ENCODE assay signal across 10 mouse cellular contexts in genomic region chr16:18386451-18386850, GRCm38 (mm10). TPM values are rescaled to one million over a fixed set of nuclear protein-coding genes. Genes with fewer than 3 reads are reported as not detected.
A peak's percentile ranks its signal among the peaks of the same experiment; 100 is the strongest.
DNase-seq lines count a peak whose midpoint lies in the region; ATAC-seq and TF ChIP-seq lines count a peak whose summit lies in the region.
"Had no signal": no experiment of that assay in that cellular context is flagged by ENCODE, and none has a peak within 500 bp of the region (broad histone marks: within the 10 kb centered on the region; RNA-seq: fewer than 3 reads in every experiment).

No protein-coding gene starts in this region.

- H3K9me3 ChIP-seq in hindbrain, embryonic 10.5 days = no peaks in the 10 kb centered on the region
- H3K9me3 ChIP-seq in hindbrain, embryonic 11.5 days (ENCODE audit: control insufficient read depth, low read length) = no peaks in the 10 kb centered on the region
- H3K9me3 ChIP-seq: embryonic facial prominence, embryonic 13.5 days had no signal

- no peak overlapping the region for H3K4me3 ChIP-seq in hindbrain, embryonic 10.5 days
- no peak overlapping the region for H3K4me3 ChIP-seq in hindbrain, embryonic 11.5 days (ENCODE audit: low read depth, low read length)
- H3K4me3 ChIP-seq in testis, adult 2 months (ENCODE audit: control insufficient read depth, low read depth, low read length) = no peak overlapping the region
- no peak overlapping the region for H3K4me3 ChIP-seq in small intestine, adult 2 months (ENCODE audit: low read depth, low read length)
- H3K4me3 ChIP-seq: embryonic facial prominence, embryonic 13.5 days had no signal

- no peak for ATAC-seq in hindbrain, embryonic 11.5 days (ENCODE audit: low FRiP score)

- TF ChIP-seq POLR2A in testis, adult 2 months (IDR thresholded peaks at IDR 0.05; ENCODE audit: control insufficient read depth, low read depth, low read length) = no peak
- no peak for TF ChIP-seq POLR2A in small intestine, adult 2 months (IDR thresholded peaks at IDR 0.05; ENCODE audit: low read depth, low read length)

- H3K27ac ChIP-seq in hindbrain, embryonic 10.5 days = peak overlapping the region; percentile 85
- no peak overlapping the region for H3K27ac ChIP-seq in hindbrain, embryonic 11.5 days (ENCODE audit: low read depth, low read length)
- H3K27ac ChIP-seq in testis, adult 2 months (ENCODE audit: control insufficient read depth, insufficient read depth, low read depth, low read length) = peak overlapping the region; percentile 38; the same call in 1 of the 2 replicates
- H3K27ac ChIP-seq in small intestine, adult 2 months (ENCODE audit: insufficient read depth, low read depth, low read length) = peak overlapping the region; percentile 21
- H3K27ac ChIP-seq: embryonic facial prominence, embryonic 13.5 days had no signal

- H3K4me1 ChIP-seq in hindbrain, embryonic 10.5 days (replicated peaks) = peaks cover 98% of the 10 kb centered on the region
- peaks cover 26% of the 10 kb centered on the region for H3K4me1 ChIP-seq in hindbrain, embryonic 11.5 days (replicated peaks; ENCODE audit: control insufficient read depth, insufficient read depth, low read length)
- no peaks in the 10 kb centered on the region; the same call in none of the 2 replicates for H3K4me1 ChIP-seq in testis, adult 2 months (ENCODE audit: control insufficient read depth, insufficient read depth, low read length)
- peaks cover 10% of the 10 kb centered on the region; the same call in 1 of the 2 replicates for H3K4me1 ChIP-seq in small intestine, adult 2 months (ENCODE audit: control insufficient read depth, insufficient read depth, insufficient read length, low read length)

- H3K27me3 ChIP-seq in hindbrain, embryonic 10.5 days (ENCODE audit: insufficient read depth, poor library complexity, severe bottlenecking) = no peaks in the 10 kb centered on the region
- H3K27me3 ChIP-seq in hindbrain, embryonic 11.5 days (ENCODE audit: control insufficient read depth, insufficient read depth, low read length) = no peaks in the 10 kb centered on the region
- H3K27me3 ChIP-seq in testis, adult 2 months (ENCODE audit: control insufficient read depth, insufficient read depth, low read length) = no peaks in the 10 kb centered on the region
- no peaks in the 10 kb centered on the region for H3K27me3 ChIP-seq in small intestine, adult 2 months (ENCODE audit: control insufficient read depth, insufficient read depth, low read length)
- H3K27me3 ChIP-seq: embryonic facial prominence, embryonic 13.5 days had no signal

- H3K36me3 ChIP-seq in hindbrain, embryonic 10.5 days = no peaks in the 10 kb centered on the region
- no peaks in the 10 kb centered on the region for H3K36me3 ChIP-seq in hindbrain, embryonic 11.5 days (ENCODE audit: control insufficient read depth, insufficient read depth, low read length)
- H3K36me3 ChIP-seq in testis, adult 2 months (ENCODE audit: control insufficient read depth, insufficient read depth, low read length) = no peaks in the 10 kb centered on the region
- no peaks in the 10 kb centered on the region for H3K36me3 ChIP-seq in small intestine, adult 2 months (ENCODE audit: control insufficient read depth, insufficient read depth, low read length)
- H3K36me3 ChIP-seq: embryonic facial prominence, embryonic 13.5 days had no signal

- no peak overlapping the region for H3K4me2 ChIP-seq in hindbrain, embryonic 11.5 days (replicated peaks; ENCODE audit: low read depth, low read length)
- H3K4me2 ChIP-seq: embryonic facial prominence, embryonic 13.5 days; lung, embryonic 14.5 days had no signal

- WGBS in hindbrain, embryonic 10.5 days = 79% methylated on average over 7 of the region's 7 CpGs
- 78% methylated on average over 7 of the region's 7 CpGs for WGBS in hindbrain, embryonic 11.5 days
- 75% methylated on average over 7 of the region's 7 CpGs for WGBS in small intestine, adult 2 months

- no peak for DNase-seq in hindbrain, embryonic 10.5 days (ENCODE audit: low spot score)
- DNase-seq in hindbrain, embryonic 11.5 days (ENCODE audit: low spot score) = no peak
- no peak for DNase-seq in testis, postnatal 10 days (ENCODE audit: low spot score)
- DNase-seq in gastrocnemius, adult 18-20 months (ENCODE audit: low spot score) = peak; percentile 65
- DNase-seq in thymus, postnatal 10 days (ENCODE audit: low spot score in 2 of 2) = no peak
- no peak for DNase-seq in right cerebral cortex, adult 2 months (ENCODE audit: low spot score in 2 of 2)
- DNase-seq: lung, embryonic 14.5 days had no signal

- no peak overlapping the region for H3K9ac ChIP-seq in hindbrain, embryonic 11.5 days (ENCODE audit: low read depth, low read length)
- H3K9ac ChIP-seq: lung, embryonic 14.5 days had no signal

- no peak for TF ChIP-seq CTCF in testis, adult 2 months (IDR thresholded peaks at IDR 0.05; ENCODE audit: control insufficient read depth, insufficient read depth, insufficient replicate concordance, low read depth, low read length)
- no peak for TF ChIP-seq CTCF in small intestine, adult 2 months (IDR thresholded peaks at IDR 0.05; ENCODE audit: extremely low read depth, insufficient read length, insufficient replicate concordance, low read depth, low read length)

RNA-seq across cellular contexts. Expression of gene Arvcf, which starts 38.5 kb away (rescaled TPM):
- polyA plus RNA-seq in hindbrain, embryonic 10.5 days (2016; fragmentation: Nextera tagmentation; extraction: Ambion mirVana) = 99.5 and 115 TPM in 2 replicates
- polyA plus RNA-seq in hindbrain, embryonic 11.5 days (2014; fragmentation: Nextera tagmentation; extraction: Ambion mirVana) = 59.2 and 62.0 TPM in 2 replicates
- 7.8 and 10.9 TPM in 2 replicates for polyA plus RNA-seq in testis, adult 2 months (2012; rRNA removed)
- total RNA-seq in gastrocnemius, adult 18-20 months (2021) = 1 to 10 TPM; 7.7 to 8.4 TPM
- 10.7 and 17.1 TPM in 2 replicates for polyA plus RNA-seq in small intestine, adult 2 months (2012; rRNA removed)

RNA-seq across cellular contexts. Expression of gene Tango2, which starts 38.5 kb away (rescaled TPM):
- polyA plus RNA-seq in hindbrain, embryonic 10.5 days (2016; fragmentation: Nextera tagmentation; extraction: Ambion mirVana) = 45.5 and 52.8 TPM in 2 replicates
- polyA plus RNA-seq in hindbrain, embryonic 11.5 days (2014; fragmentation: Nextera tagmentation; extraction: Ambion mirVana) = 51.3 and 54.0 TPM in 2 replicates
- polyA plus RNA-seq in testis, adult 2 months (2012; rRNA removed) = 10.9 and 11.6 TPM in 2 replicates
- 10 to 100 TPM; 42.5 to 54.5 TPM for total RNA-seq in gastrocnemius, adult 18-20 months (2021)
- polyA plus RNA-seq in small intestine, adult 2 months (2012; rRNA removed) = 32.2 and 78.0 TPM in 2 replicates

RNA-seq across cellular contexts. Expression of gene Txnrd2, which starts 39.7 kb away (rescaled TPM):
- polyA plus RNA-seq in hindbrain, embryonic 10.5 days (2016; fragmentation: Nextera tagmentation; extraction: Ambion mirVana) = 30.5 and 34.7 TPM in 2 replicates
- polyA plus RNA-seq in hindbrain, embryonic 11.5 days (2014; fragmentation: Nextera tagmentation; extraction: Ambion mirVana) = 22.2 and 23.8 TPM in 2 replicates
- 4.3 and 4.5 TPM in 2 replicates for polyA plus RNA-seq in testis, adult 2 months (2012; rRNA removed)
- total RNA-seq in gastrocnemius, adult 18-20 months (2021) = 10 to 100 TPM; 19.8 to 20.8 TPM
- 12.5 and 19.5 TPM in 2 replicates for polyA plus RNA-seq in small intestine, adult 2 months (2012; rRNA removed)

RNA-seq across cellular contexts. Expression of gene Comt, which starts 40.2 kb away (rescaled TPM):
- polyA plus RNA-seq in hindbrain, embryonic 10.5 days (2016; fragmentation: Nextera tagmentation; extraction: Ambion mirVana) = 62.5 and 67.9 TPM in 2 replicates
- polyA plus RNA-seq in hindbrain, embryonic 11.5 days (2014; fragmentation: Nextera tagmentation; extraction: Ambion mirVana) = 49.6 and 53.9 TPM in 2 replicates
- polyA plus RNA-seq in testis, adult 2 months (2012; rRNA removed) = 12.2 and 20.1 TPM in 2 replicates
- 10 to 100 TPM; 37.3 to 41.0 TPM for total RNA-seq in gastrocnemius, adult 18-20 months (2021)
- polyA plus RNA-seq in small intestine, adult 2 months (2012; rRNA removed) = 127 and 214 TPM in 2 replicates
